Mouse (Mus musculus): ENCODE results near the gene Myo5a. TPM values are rescaled to one million over a fixed set of nuclear protein-coding genes. Genes with fewer than 3 reads are reported as not detected.

The Myo5a gene
- polyA plus RNA-seq, 1 experiment from 2014 or later = 1.6 TPM

- Histone ChIP-seq H3K27ac (ENCODE audit: low read length) (no peak overlapping the region), H3K27me3 (ENCODE audit: control insufficient read depth, insufficient read depth, low read depth, low read length) (no peaks in the 10 kb centered on the region; the same call in 1 of the 2 replicates), H3K9me3 (replicated peaks; ENCODE audit: control insufficient read depth, low read length) (no peaks in the 10 kb centered on the region), H3K4me1 (ENCODE audit: control insufficient read depth, low read depth, low read length) (no peaks in the 10 kb centered on the region), H3K36me3 (ENCODE audit: control insufficient read depth, insufficient read depth) (no peaks in the 10 kb centered on the region), H3K4me2 (ENCODE audit: low read depth, low read length) (no peak overlapping the region), H3K4me3 (ENCODE audit: low read depth, low read length) (no peak overlapping the region), H3K9ac (ENCODE audit: low read depth, low read length) (no peak overlapping the region)
- WGBS (ENCODE audit: insufficient replicate concordance) = 57% methylated on average over 4 of the region's 4 CpGs
- ATAC-seq (ENCODE audit: low read depth) = no peak
Measured at GRCm38 (mm10) chr9:75258792-75259191, 188.0 kb downstream of the Myo5a start.

GRCm38 (mm10) chr9:75259656-75260055 lies 188.8 kb downstream of the Myo5a start:
- H3K9ac ChIP-seq (ENCODE audit: low read depth, low read length) = no peak overlapping the region
- H3K4me3 ChIP-seq (ENCODE audit: low read depth, low read length) = no peak overlapping the region
- no peaks in the 10 kb centered on the region for H3K9me3 ChIP-seq (replicated peaks; ENCODE audit: control insufficient read depth, low read length)
- 65% methylated on average over 4 of the region's 4 CpGs for WGBS (ENCODE audit: insufficient replicate concordance)
- H3K4me1 ChIP-seq (ENCODE audit: control insufficient read depth, low read depth, low read length) = no peaks in the 10 kb centered on the region
- no peak overlapping the region for H3K27ac ChIP-seq (ENCODE audit: low read length)
- H3K27me3 ChIP-seq (ENCODE audit: control insufficient read depth, insufficient read depth, low read depth, low read length) = no peaks in the 10 kb centered on the region; the same call in 1 of the 2 replicates
- no peaks in the 10 kb centered on the region for H3K36me3 ChIP-seq (ENCODE audit: control insufficient read depth, insufficient read depth)
- H3K4me2 ChIP-seq (ENCODE audit: low read depth, low read length) = no peak overlapping the region
- ATAC-seq (ENCODE audit: low read depth) = no peak

GRCm38 (mm10) chr9:75261332-75261872 lies 190.6 kb downstream of the Myo5a start:
- Histone ChIP-seq H3K27ac (ENCODE audit: low read length) (no peak overlapping the region), H3K36me3 (ENCODE audit: control insufficient read depth, insufficient read depth) (no peaks in the 10 kb centered on the region), H3K9ac (ENCODE audit: low read depth, low read length) (no peak overlapping the region), H3K27me3 (ENCODE audit: control insufficient read depth, insufficient read depth, low read depth, low read length) (no peaks in the 10 kb centered on the region), H3K9me3 (replicated peaks; ENCODE audit: control insufficient read depth, low read length) (no peaks in the 10 kb centered on the region), H3K4me3 (ENCODE audit: low read depth, low read length) (no peak overlapping the region), H3K4me2 (ENCODE audit: low read depth, low read length) (no peak overlapping the region), H3K4me1 (ENCODE audit: control insufficient read depth, low read depth, low read length) (no peaks in the 10 kb centered on the region)
- WGBS (ENCODE audit: insufficient replicate concordance) = 32% methylated on average over 8 of the region's 8 CpGs
- no peak for ATAC-seq (ENCODE audit: low read depth)

GRCm38 (mm10) chr9:75262235-75262826 lies 191.5 kb downstream of the Myo5a start:
- Histone ChIP-seq H3K27ac (ENCODE audit: low read length) (no peak overlapping the region), H3K4me3 (ENCODE audit: low read depth, low read length) (no peak overlapping the region), H3K9me3 (replicated peaks; ENCODE audit: control insufficient read depth, low read length) (no peaks in the 10 kb centered on the region), H3K9ac (ENCODE audit: low read depth, low read length) (no peak overlapping the region), H3K4me1 (ENCODE audit: control insufficient read depth, low read depth, low read length) (no peaks in the 10 kb centered on the region), H3K4me2 (ENCODE audit: low read depth, low read length) (no peak overlapping the region), H3K27me3 (ENCODE audit: control insufficient read depth, insufficient read depth, low read depth, low read length) (no peaks in the 10 kb centered on the region), H3K36me3 (ENCODE audit: control insufficient read depth, insufficient read depth) (no peaks in the 10 kb centered on the region)
- no peak for ATAC-seq (ENCODE audit: low read depth)
- 24% methylated on average over 8 of the region's 8 CpGs for WGBS (ENCODE audit: insufficient replicate concordance)

GRCm38 (mm10) chr9:75264008-75264718 lies 193.3 kb downstream of the Myo5a start:
- Histone ChIP-seq H3K4me2 (ENCODE audit: low read depth, low read length) (no peak overlapping the region), H3K36me3 (ENCODE audit: control insufficient read depth, insufficient read depth) (no peaks in the 10 kb centered on the region), H3K27me3 (ENCODE audit: control insufficient read depth, insufficient read depth, low read depth, low read length) (no peaks in the 10 kb centered on the region), H3K27ac (ENCODE audit: low read length) (no peak overlapping the region), H3K4me3 (ENCODE audit: low read depth, low read length) (no peak overlapping the region), H3K4me1 (ENCODE audit: control insufficient read depth, low read depth, low read length) (no peaks in the 10 kb centered on the region), H3K9ac (ENCODE audit: low read depth, low read length) (no peak overlapping the region), H3K9me3 (replicated peaks; ENCODE audit: control insufficient read depth, low read length) (no peaks in the 10 kb centered on the region)
- ATAC-seq (ENCODE audit: low read depth) = peak; percentile 60
- WGBS (ENCODE audit: insufficient replicate concordance) = 29% methylated on average over 3 of the region's 3 CpGs

- Histone ChIP-seq H3K9me3 (replicated peaks; ENCODE audit: control insufficient read depth, low read length) (no peaks in the 10 kb centered on the region), H3K4me1 (ENCODE audit: control insufficient read depth, low read depth, low read length) (no peaks in the 10 kb centered on the region), H3K27me3 (ENCODE audit: control insufficient read depth, insufficient read depth, low read depth, low read length) (no peaks in the 10 kb centered on the region), H3K4me3 (ENCODE audit: low read depth, low read length) (no peak overlapping the region), H3K4me2 (ENCODE audit: low read depth, low read length) (no peak overlapping the region), H3K36me3 (ENCODE audit: control insufficient read depth, insufficient read depth) (no peaks in the 10 kb centered on the region), H3K27ac (ENCODE audit: low read length) (no peak overlapping the region), H3K9ac (ENCODE audit: low read depth, low read length) (no peak overlapping the region)
- 68% methylated on average over 6 of the region's 6 CpGs for WGBS (ENCODE audit: insufficient replicate concordance)
- peak; percentile 54 for ATAC-seq (ENCODE audit: low read depth)
Measured at GRCm38 (mm10) chr9:75267147-75267546, 196.3 kb downstream of the Myo5a start.

- Histone ChIP-seq H3K9ac (ENCODE audit: low read depth, low read length) (no peak overlapping the region), H3K4me3 (ENCODE audit: low read depth, low read length) (no peak overlapping the region), H3K9me3 (replicated peaks; ENCODE audit: control insufficient read depth, low read length) (no peaks in the 10 kb centered on the region), H3K27ac (ENCODE audit: low read length) (no peak overlapping the region), H3K4me2 (ENCODE audit: low read depth, low read length) (no peak overlapping the region), H3K27me3 (ENCODE audit: control insufficient read depth, insufficient read depth, low read depth, low read length) (no peaks in the 10 kb centered on the region), H3K4me1 (ENCODE audit: control insufficient read depth, low read depth, low read length) (no peaks in the 10 kb centered on the region), H3K36me3 (ENCODE audit: control insufficient read depth, insufficient read depth) (no peaks in the 10 kb centered on the region)
- 47% methylated on average over 6 of the region's 6 CpGs for WGBS (ENCODE audit: insufficient replicate concordance)
- ATAC-seq (ENCODE audit: low read depth) = no peak
Measured at GRCm38 (mm10) chr9:75270382-75270781, 199.6 kb downstream of the Myo5a start.

- no peaks in the 10 kb centered on the region for H3K9me3 ChIP-seq (replicated peaks; ENCODE audit: control insufficient read depth, low read length)
- no peak overlapping the region for H3K4me2 ChIP-seq (ENCODE audit: low read depth, low read length)
- no peaks in the 10 kb centered on the region for H3K36me3 ChIP-seq (ENCODE audit: control insufficient read depth, insufficient read depth)
- H3K27me3 ChIP-seq (ENCODE audit: control insufficient read depth, insufficient read depth, low read depth, low read length) = no peaks in the 10 kb centered on the region
- H3K4me1 ChIP-seq (ENCODE audit: control insufficient read depth, low read depth, low read length) = no peaks in the 10 kb centered on the region
- no peak for ATAC-seq (ENCODE audit: low read depth)
- H3K9ac ChIP-seq (ENCODE audit: low read depth, low read length) = no peak overlapping the region
- H3K27ac ChIP-seq (ENCODE audit: low read length) = no peak overlapping the region
- no peak overlapping the region for H3K4me3 ChIP-seq (ENCODE audit: low read depth, low read length)
- 68% methylated on average over 8 of the region's 8 CpGs for WGBS (ENCODE audit: insufficient replicate concordance)
Measured at GRCm38 (mm10) chr9:75271539-75271938, 200.7 kb downstream of the Myo5a start.
